Mouse (Mus musculus): ENCODE measurements around the gene Clec2d.

DNA sequence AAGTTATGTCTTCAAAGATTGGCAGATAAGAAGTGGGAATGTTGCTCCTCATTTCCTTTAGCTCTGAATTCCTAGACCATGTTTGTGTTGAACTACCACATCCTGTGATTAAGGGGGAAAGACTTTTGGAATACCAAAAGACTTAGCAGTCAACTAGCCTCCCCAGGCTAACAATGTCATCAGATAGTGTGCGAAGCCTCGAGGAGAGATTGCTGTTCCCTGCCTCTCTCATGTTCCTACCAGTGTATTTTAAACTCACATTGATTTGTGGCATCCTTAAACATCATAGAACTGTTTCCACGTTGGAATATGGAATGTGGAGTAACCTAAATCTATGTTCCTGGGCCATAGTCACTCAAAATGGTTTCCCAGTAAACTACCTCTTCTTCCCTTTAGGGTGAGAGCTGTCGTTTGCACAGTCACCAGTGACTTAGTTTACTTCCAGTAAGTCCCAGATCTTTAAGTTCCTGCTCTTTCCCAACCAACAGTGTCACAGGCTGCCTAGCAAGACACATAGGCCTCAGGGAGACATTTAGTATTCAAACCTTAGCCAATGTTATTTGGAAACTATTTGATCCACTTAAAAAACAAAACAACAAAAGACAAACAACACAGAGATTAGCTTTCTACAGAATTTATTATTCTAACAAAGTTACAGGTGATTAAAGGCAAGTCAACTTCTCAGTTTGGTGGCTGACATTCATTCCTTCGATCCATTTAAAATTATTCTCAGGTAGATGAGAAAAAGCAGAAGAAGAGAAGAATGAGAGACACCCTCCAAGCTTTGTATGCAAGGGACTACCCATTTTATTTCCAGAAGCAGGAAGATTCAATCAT lies 51.8 kb downstream of the Clec2d start:
- TF ChIP-seq POLR2A (IDR thresholded peaks at IDR 0.05; ENCODE audit: borderline replicate concordance, extremely low read depth, low read depth, low read length) (no peak), CTCF (IDR thresholded peaks at IDR 0.05; ENCODE audit: insufficient read depth, low read length) (no peak)

All from lung, adult 2 months (tissue).